Mouse (Mus musculus) cerebellum, adult 18-20 months (tissue): ENCODE results near the gene Gng3.
"Not testable (repeated sequence)": the region's sequence is repeated elsewhere in the genome, so short reads cannot be mapped to it uniquely, and the experiment has no call there.

Experiments used
- DNase-seq, 2 experiments: peaks; one replicate each; pipeline ENCODE4 v3.0.0; 2021

Gng3 gene

DNA sequence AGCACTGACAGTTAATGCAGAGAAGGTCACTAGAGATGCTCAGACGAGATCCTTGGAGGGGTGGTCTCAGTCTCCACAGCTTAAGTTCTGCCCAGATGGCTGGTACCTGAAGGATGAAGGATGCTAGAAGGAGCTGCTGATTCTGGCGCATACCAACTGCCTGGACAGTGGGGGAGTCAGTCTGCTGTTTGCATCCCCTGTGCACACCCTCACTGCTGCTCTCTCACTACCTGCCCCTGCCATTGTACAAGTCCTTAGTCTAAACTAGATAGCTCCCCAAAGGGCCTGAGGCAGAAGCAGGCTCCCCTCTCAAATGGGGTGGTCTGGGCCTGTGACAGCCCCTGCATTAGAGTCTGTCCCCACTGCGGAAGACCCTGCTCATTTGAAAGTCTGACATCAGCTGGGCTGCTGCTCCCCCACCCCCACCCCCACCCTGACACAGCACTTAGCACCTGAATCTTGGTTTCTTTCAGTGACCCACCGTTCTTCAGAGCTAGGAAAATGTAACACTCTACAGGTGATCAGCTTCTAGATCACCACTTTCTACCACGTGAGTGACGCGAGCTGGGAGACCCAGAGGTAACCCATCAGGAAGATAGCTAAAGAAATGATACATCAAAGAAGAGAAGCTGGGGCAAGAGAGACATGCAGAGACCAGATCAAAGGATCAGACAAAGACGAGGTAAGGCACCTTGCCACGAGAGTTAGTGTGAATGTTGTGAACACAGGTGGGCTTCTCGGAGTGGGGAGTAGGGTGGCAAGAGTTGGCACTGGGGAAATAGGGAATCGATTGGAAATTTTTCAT, at the start of gene Gng3:
Gene Gng3 (minus strand): TSS at position 92 of the 805 bp plus-strand sequence.
- DNase-seq, result peak; percentile 85 to 93

GRCm38 (mm10) chr19:8887585-8888463, 48.8 kb upstream of the Gng3 start:
- DNase-seq, result no peak

DNA sequence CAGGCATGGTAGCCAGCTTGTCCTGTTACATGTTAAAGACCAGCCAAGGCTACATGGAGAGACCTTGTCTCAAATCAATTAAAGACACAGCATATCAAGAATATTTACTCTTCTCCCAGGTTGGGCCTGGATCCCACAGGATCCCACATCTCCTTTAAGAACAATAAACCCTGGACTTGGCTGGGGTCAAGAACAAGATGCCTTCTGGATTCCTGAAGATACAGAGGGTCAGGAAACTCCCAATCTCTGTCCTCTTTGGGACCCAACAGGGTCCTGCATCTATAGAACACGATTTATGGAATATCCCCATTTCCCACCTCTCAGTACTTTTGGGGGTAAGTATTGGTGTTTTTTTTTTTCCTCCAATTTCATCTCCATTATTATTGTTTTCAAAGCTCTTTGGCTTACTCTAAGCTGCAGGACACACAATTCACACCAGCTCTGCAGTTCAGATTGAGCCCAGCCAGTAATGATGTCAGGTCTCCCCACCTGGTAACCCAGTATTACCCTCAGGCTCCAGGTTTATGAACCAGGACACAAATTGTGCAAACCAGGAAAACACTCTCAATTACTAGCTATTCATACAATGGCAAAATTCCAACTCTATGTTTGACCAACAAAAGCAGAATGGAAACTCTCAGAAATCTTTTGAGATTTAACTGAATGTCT, 48.1 kb upstream of the Gng3 start:
- no peak for DNase-seq

- no peak for DNase-seq
Measured at GRCm38 (mm10) chr19:8883616-8884015, 44.6 kb upstream of the Gng3 start, which contains the start of the genes Lbhd1 and Gm49403. TSS of gene Lbhd1 (plus strand) at chr19:8883732. TSS of gene Gm49403 (plus strand) at chr19:8883930.

DNA sequence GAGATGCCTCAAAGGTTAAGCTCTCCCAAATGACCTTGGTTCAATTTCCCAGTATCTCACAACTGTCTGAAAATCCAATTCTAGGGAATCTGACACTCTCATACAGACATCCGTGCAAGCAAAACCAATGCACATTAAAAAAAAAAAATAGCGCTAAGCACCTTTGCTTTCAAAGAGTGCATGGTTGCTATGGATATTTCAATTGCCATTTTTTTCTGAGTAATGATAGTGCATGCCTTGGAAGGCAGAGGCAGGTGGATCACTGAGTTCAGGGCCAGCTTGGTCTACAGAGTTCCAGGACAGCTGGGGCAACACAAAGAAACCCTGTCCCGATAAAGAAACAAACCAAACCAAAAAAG, 42.0 kb upstream of the Gng3 start:
- no peak for DNase-seq

DNA sequence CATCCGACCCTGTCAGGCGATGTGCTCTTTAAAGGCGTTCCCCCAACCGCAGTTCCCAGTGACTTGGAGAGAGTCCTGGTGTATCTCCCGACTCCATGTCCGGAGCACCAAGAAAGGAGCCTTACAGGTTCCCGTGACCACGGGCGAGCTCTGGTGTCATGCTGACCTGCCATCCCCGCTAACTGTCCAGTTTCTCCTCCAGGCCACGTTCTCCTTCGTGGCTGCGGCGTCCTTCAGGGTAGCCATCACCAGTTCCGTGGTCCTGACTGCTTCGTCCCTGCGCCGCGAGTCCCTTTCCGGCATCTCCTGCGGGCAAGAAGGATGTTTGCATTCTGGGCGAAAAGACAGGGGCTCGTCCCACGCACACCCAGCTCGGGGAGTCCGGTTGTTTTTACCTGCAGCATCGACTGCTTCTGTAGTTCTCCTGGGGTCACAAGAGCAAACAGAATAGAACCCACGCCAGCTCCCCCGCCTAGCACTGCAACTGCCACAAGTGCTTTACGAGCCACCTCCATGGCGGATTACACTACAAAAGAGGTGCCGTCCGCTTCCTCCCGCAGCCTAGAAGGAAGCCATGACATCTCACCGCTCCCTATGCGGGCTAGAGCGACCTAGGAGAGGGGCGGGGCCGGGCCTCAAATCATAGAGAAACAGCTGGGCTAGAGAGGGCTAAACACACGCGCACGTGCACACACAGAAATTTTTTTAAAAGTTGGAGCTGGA, 41.5 kb upstream of the Gng3 start, which contains the start of gene Uqcc3:
Gene Uqcc3 (minus strand): TSS at position 613 of the 723 bp plus-strand sequence.
- peak; percentile 89 to 91 for DNase-seq

DNA sequence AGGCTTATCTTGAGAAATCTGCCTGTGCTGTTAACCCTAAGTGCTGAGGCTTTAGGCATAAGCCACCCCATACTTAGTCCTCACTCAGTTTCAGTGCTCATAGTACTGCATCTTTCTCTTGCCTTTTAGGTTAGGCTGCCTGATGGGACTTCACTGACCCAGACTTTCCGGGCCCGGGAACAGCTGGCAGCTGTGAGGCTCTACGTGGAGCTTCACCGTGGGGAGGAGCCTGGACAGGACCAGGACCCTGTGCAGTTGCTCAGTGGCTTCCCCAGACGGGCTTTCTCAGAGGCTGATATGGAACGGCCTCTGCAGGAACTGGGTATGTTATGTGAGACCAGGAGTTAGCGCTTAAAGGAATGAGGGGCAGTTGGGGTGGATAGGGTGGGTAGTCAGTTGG, 36.0 kb upstream of the Gng3 start:
- no peak for DNase-seq

GRCm38 (mm10) chr19:8872266-8872840, 33.4 kb upstream of the Gng3 start:
- DNase-seq, result no peak

- peak; percentile 96 to 97 for DNase-seq
Measured at GRCm38 (mm10) chr19:8871267-8872186, 32.5 kb upstream of the Gng3 start, which contains the start of gene Ubxn1. TSS of gene Ubxn1 (plus strand) at chr19:8871496.

DNA sequence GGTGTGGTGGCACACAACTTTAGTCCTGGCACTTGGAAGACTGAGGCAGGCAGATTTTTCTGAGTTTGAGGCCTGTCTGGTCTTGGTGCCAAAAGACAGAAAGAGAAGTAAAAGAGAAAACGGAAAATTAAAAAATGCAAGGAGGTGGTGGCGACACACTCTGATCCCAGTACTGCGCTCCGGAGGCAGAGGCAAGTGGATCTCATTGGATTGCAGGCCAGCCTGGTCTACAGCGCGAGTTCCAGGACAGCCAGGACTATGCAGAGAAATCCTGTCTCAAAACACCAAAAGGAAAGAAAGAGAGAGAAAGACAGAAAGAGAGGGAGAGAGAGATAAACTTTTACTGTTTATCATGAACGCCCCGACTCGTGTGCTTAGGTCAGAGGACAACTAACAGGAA, 31.8 kb upstream of the Gng3 start:
- DNase-seq, result no peak

DNA sequence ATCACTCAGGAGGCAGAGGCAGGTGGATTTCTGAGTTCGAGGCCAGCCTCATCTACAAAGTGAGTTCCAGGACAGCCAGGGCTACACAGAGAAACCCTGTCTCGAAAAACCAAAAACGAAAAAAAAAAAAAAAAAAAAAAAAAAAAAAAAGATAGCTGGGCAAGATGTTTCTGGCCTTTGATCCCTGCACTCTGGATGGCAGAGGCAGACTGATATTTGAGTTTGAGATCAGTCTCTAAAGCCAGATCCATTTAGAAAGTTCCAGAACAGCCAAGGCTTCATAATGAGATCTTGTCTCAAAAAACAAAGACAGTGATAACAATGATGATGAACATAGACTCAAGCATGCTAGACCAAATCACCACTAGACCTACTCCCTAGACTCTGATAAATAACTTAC, 31.4 kb upstream of the Gng3 start:
- DNase-seq, result not testable (repeated sequence)

DNA sequence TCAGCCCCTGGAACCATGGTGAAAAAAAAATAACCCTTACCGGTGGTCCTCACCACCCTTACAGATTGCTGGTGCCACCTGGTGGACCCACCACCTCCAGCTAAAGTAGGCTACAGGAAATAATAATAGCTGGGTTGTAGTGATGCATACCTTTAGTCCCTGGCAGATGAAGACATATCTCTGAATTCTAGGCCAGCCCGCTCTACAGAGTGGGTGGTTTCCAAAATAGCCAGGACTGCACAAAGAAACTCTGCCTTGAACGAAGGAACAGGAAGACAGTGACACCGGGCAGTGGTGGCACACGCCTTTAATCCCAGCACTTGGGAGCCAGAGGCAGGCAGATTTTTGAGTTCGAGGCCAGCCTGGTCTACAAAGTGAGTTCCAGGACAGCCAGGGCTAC, 25.3 kb upstream of the Gng3 start:
- no peak for DNase-seq

DNA sequence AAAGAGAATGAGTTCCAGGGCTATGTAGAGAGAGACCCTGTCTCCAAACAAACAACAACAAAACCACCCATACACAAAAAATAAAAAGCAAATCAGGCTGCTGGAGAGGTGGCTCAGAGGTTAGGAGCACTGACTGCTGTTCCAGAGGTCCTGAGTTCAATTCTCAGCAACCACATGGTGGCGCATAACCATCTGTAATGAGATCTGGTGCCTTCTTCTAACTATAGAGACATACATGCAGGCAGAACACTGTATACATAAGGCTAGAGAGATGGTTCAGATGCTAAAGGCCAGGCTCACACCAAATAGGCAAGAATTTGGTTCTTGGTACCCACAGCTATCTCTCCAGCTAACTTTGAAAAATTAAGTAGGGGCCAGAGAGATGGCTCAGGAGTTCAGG, 20.0 kb upstream of the Gng3 start:
- DNase-seq, result peak in 1 of 2 experiments; percentile 31

DNA sequence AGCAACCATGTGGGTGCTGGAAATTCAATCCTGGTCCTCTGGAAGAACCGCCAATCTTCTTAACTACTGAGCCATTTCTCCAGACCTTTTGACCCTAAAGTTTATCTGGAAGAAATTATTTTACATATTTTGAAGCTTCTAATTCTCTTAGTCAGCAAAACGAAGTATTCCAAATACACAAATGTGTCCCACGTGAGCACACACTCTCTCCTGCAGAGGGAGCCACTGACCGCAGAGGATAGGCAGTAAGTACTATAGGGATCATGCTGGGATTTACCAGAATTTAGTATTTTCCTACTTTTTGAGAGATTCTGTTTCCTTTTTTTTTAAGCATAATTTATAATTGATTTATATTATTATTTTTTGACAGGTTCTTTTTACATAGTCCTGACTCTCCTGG, 18.7 kb upstream of the Gng3 start:
- peak in 1 of 2 experiments; percentile 38 for DNase-seq

DNA sequence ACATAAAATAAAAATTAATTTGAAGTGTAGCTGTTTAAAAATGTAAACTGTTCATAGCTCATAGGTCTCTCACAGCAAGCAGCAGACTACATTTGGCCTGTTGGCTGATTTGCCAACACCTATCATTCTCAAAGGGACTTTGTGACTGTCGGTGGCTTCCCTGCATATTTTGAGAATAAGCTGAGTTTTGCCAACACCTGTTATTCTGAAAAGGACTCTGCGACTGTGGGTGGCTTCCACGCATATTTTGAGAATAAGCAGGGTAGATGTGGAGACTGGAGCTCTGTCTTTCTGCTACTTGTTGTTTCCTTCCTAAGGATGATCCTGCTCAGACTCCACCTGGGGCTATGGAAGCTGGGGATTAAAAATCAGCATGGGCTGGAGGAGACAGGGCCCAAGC, 14.1 kb upstream of the Gng3 start:
- no peak for DNase-seq

DNA sequence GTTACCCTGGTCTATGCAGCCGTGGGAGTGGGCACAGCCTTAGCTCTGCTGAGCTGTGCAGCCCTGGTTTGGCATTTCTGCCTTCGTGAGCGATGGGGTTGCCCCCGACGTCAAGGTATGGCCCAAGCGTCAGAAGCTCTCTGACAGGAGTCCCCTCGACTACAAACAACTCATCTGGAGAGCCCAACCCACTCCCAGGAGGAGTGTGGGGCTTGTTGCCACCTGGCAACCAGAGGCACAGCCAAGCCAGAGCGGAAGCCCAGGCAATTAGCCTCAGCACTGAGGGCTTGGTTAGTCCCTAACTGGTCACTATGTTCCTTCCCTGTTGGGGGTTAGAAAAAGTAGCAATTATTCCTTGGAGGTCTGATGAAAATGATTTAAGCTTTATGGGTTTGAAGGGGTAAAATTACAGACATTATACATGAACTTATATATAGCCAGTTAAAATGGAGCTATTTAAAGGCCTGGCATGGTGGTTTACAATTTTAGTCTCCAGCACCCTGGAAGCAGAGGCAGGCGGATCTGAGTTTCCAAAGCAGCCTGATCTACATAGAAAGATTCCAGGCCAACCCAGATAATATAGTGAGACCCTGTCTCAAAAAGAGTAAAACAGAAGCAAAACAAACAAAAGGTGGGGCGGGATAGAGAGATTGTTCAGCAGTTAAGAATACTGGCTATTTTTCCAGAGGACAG, 13.4 kb upstream of the Gng3 start:
- no peak for DNase-seq

DNA sequence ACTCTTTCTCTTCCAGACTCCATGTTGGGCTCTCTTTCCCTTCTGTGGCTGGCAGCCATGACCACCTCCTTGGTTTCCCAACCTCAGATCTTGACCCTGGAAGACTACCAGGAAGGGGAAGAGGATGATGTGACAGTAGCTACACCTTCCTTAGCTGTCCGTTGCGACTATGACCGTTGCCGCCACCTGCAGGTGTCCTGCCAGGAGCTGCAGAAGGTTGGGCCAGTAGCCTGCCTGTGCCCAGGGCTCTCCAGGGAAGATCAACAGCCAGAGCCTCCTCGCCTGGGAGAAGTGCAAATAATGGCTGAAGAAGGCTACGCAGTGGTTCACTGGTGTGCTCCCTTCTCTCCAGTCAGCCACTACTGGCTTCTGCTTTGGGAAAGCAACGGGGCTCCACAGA, 12.6 kb upstream of the Gng3 start:
- no peak for DNase-seq

- peak in 1 of 2 experiments; percentile 28 for DNase-seq
Measured at GRCm38 (mm10) chr19:8850402-8850901, 11.5 kb upstream of the Gng3 start, which contains the start of gene Lrrn4cl. TSS of gene Lrrn4cl (plus strand) at chr19:8850768.

- DNase-seq, result no peak
Measured at GRCm38 (mm10) chr19:8848356-8848755, 9.4 kb upstream of the Gng3 start.
